Mouse (Mus musculus) G1E-ER4 (cell line): ENCODE results near the gene Ctps. TPM values are rescaled to one million over a fixed set of nuclear protein-coding genes. Genes with fewer than 3 reads are reported as not detected.

Source experiments
- GATA1 ChIP-seq: IDR thresholded peaks from one replicate; pipeline ENCODE4 v1.8.0; 2012; ENCODE audit warnings: low read length, inconsistent platforms
- polyA plus RNA-seq: library from polyadenylated mRNA; stranded (reverse); fragments of >175 nt; gene quantifications from 2 replicates; pipeline ENCODE4 v1.2.3, GENCODE M21; 2012

Ctps gene
- 6.3 and 8.3 TPM in 2 replicates for polyA plus RNA-seq

- no peak for TF ChIP-seq GATA1
Observed at GRCm38 (mm10) chr4:120569486-120570437, at the start of gene Ctps. TSS of gene Ctps (minus strand) at chr4:120570276.

GRCm38 (mm10) chr4:120616199-120617025 is 46.3 kb upstream of the Ctps start:
- TF ChIP-seq GATA1, result no peak

GRCm38 (mm10) chr4:120615528-120616081 is 45.5 kb upstream of the Ctps start:
- no peak for TF ChIP-seq GATA1

- TF ChIP-seq GATA1, result no peak
Observed at GRCm38 (mm10) chr4:120614644-120615043, 44.6 kb upstream of the Ctps start.

- TF ChIP-seq GATA1, result no peak
Observed at GRCm38 (mm10) chr4:120613691-120614329, 43.7 kb upstream of the Ctps start.

- no peak for TF ChIP-seq GATA1
Observed at GRCm38 (mm10) chr4:120612304-120613080, 42.4 kb upstream of the Ctps start.

GRCm38 (mm10) chr4:120611005-120611404 is 40.9 kb upstream of the Ctps start:
- TF ChIP-seq GATA1, result no peak

GRCm38 (mm10) chr4:120606941-120607340 is 36.9 kb upstream of the Ctps start:
- no peak for TF ChIP-seq GATA1

GRCm38 (mm10) chr4:120602669-120603068 is 32.6 kb upstream of the Ctps start:
- no peak for TF ChIP-seq GATA1

GRCm38 (mm10) chr4:120601774-120602173 is 31.7 kb upstream of the Ctps start:
- TF ChIP-seq GATA1, result no peak

GRCm38 (mm10) chr4:120598922-120599321 is 28.8 kb upstream of the Ctps start:
- TF ChIP-seq GATA1, result no peak

GRCm38 (mm10) chr4:120590973-120591372 is 20.9 kb upstream of the Ctps start:
- no peak for TF ChIP-seq GATA1

GRCm38 (mm10) chr4:120589815-120590422 is 19.8 kb upstream of the Ctps start:
- no peak for TF ChIP-seq GATA1

- no peak for TF ChIP-seq GATA1
Observed at GRCm38 (mm10) chr4:120589070-120589469, 19.0 kb upstream of the Ctps start.
